ENCODE assay signal across 8 mouse cellular contexts in the genomic region with DNA sequence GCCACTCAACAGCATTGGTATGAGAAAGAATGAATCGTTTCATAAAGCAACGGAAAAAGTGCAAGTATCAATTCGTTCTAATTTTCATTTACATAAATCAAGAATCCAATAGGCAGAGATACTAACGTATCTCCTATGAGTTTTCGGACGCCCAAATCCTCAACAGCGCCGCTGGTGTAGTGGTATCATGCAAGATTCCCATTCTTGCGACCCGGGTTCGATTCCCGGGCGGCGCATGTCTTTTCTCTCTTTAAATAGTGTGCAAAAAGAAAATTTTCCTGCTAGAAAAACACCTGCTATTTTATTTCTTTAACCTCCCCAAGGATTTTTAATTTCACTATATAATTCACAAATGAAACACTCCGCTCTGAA. TPM values are rescaled to one million over a fixed set of nuclear protein-coding genes. Genes with fewer than 3 reads are reported as not detected.
DNase-seq lines count a peak whose midpoint lies in the region; ATAC-seq lines count a peak whose summit lies in the region.

No protein-coding gene starts in this region.

- peak overlapping the region; percentile 83 for H3K4me3 ChIP-seq in intestine, embryonic 15.5 days (replicated peaks)
- peak overlapping the region; percentile 92 for H3K4me3 ChIP-seq in limb, embryonic 10.5 days
- peak overlapping the region; percentile 87 for H3K4me3 ChIP-seq in midbrain, embryonic 11.5 days (ENCODE audit: low read depth, low read length)

- peak overlapping the region; percentile 100 for H3K27ac ChIP-seq in intestine, embryonic 15.5 days
- H3K27ac ChIP-seq in limb, embryonic 10.5 days = peak overlapping the region; percentile 100
- peak overlapping the region; percentile 100 for H3K27ac ChIP-seq in midbrain, embryonic 11.5 days (ENCODE audit: low read depth, low read length)

- H3K4me1 ChIP-seq in intestine, embryonic 15.5 days (replicated peaks) = peaks cover 7% of the 10 kb centered on the region
- peaks cover 11% of the 10 kb centered on the region; the same call in 1 of the 2 replicates for H3K4me1 ChIP-seq in limb, embryonic 10.5 days
- peaks cover 8% of the 10 kb centered on the region for H3K4me1 ChIP-seq in midbrain, embryonic 11.5 days (ENCODE audit: control insufficient read depth, insufficient read depth, low read length)

- peak overlapping the region; percentile 95; the same call in 1 of the 2 replicates for H3K9ac ChIP-seq in intestine, embryonic 15.5 days
- peak overlapping the region; percentile 100 for H3K9ac ChIP-seq in midbrain, embryonic 11.5 days (ENCODE audit: low read length)

- no peaks in the 10 kb centered on the region for H3K36me3 ChIP-seq in intestine, embryonic 15.5 days
- peaks cover 25% of the 10 kb centered on the region for H3K36me3 ChIP-seq in limb, embryonic 10.5 days
- no peaks in the 10 kb centered on the region for H3K36me3 ChIP-seq in midbrain, embryonic 11.5 days (ENCODE audit: control insufficient read depth, insufficient read depth, low read length)

- H3K27me3 ChIP-seq in intestine, embryonic 15.5 days (replicated peaks) = no peaks in the 10 kb centered on the region
- H3K27me3 ChIP-seq in limb, embryonic 10.5 days (ENCODE audit: low read depth, poor library complexity, severe bottlenecking) = no peaks in the 10 kb centered on the region
- H3K27me3 ChIP-seq in midbrain, embryonic 11.5 days (ENCODE audit: control insufficient read depth, insufficient read depth, low read length) = no peaks in the 10 kb centered on the region

- DNase-seq in ovary, postnatal 10 days (ENCODE audit: low spot score) = peak; percentile 91
- DNase-seq in ovary, adult 18-20 months (ENCODE audit: low spot score) = no peak
- DNase-seq in gastrocnemius, postnatal 10 days = peak; percentile 82
- DNase-seq in limb, embryonic 10.5 days (ENCODE audit: low spot score) = peak; percentile 85
- DNase-seq in midbrain, embryonic 11.5 days (ENCODE audit: low spot score, missing footprints) = peak; percentile 99
- DNase-seq in spleen, postnatal 10 days (ENCODE audit: low spot score in 2 of 2) = peak; percentile 87

- ATAC-seq in common myeloid progenitor, adult 5-6 weeks (replicated peaks; ENCODE audit: low read depth, poor library complexity, severe bottlenecking) = peak; percentile 40
- ATAC-seq in intestine, embryonic 15.5 days = peak; percentile 81
- peak; percentile 72 for ATAC-seq in midbrain, embryonic 11.5 days (ENCODE audit: low FRiP score)

- under 1% methylated on average over 15 of the region's 15 CpGs for WGBS in intestine, embryonic 15.5 days
- under 1% methylated on average over 15 of the region's 15 CpGs for WGBS in limb, embryonic 10.5 days
- WGBS in midbrain, embryonic 11.5 days = under 1% methylated on average over 15 of the region's 15 CpGs

- H3K4me2 ChIP-seq in intestine, embryonic 15.5 days (replicated peaks) = peak overlapping the region; percentile 56
- peak overlapping the region; percentile 81 for H3K4me2 ChIP-seq in midbrain, embryonic 11.5 days

- no peaks in the 10 kb centered on the region for H3K9me3 ChIP-seq in intestine, embryonic 15.5 days
- H3K9me3 ChIP-seq in limb, embryonic 10.5 days (replicated peaks) = no peaks in the 10 kb centered on the region
- H3K9me3 ChIP-seq in midbrain, embryonic 11.5 days (ENCODE audit: control insufficient read depth, low read length) = no peaks in the 10 kb centered on the region

RNA-seq across cellular contexts. Expression of gene Tia1, which starts 0.3 kb away (rescaled TPM):
- 110 and 120 TPM in 2 replicates for total RNA-seq in common myeloid progenitor, adult 5-6 weeks (2017)
- total RNA-seq in gastrocnemius, postnatal 10 days (2021) = 10 to 100 TPM; 34.0 to 50.1 TPM
- polyA plus RNA-seq in intestine, embryonic 15.5 days (2015; fragmentation: Nextera tagmentation; extraction: Ambion mirVana) = 121 and 132 TPM in 2 replicates
- polyA plus RNA-seq in limb, embryonic 10.5 days (2016; fragmentation: Nextera tagmentation; extraction: Ambion mirVana) = 174 and 235 TPM in 2 replicates
- polyA plus RNA-seq in midbrain, embryonic 11.5 days (2014; fragmentation: Nextera tagmentation; extraction: Ambion mirVana) = 241 and 255 TPM in 2 replicates

RNA-seq across cellular contexts. Expression of gene Pcyox1, which starts 6.8 kb away (rescaled TPM):
- 32.1 and 42.2 TPM in 2 replicates for total RNA-seq in common myeloid progenitor, adult 5-6 weeks (2017)
- 10 to 100 TPM; 67.0 to 71.2 TPM for total RNA-seq in gastrocnemius, postnatal 10 days (2021)
- 73.9 and 79.8 TPM in 2 replicates for polyA plus RNA-seq in intestine, embryonic 15.5 days (2015; fragmentation: Nextera tagmentation; extraction: Ambion mirVana)
- polyA plus RNA-seq in limb, embryonic 10.5 days (2016; fragmentation: Nextera tagmentation; extraction: Ambion mirVana) = 50.6 and 59.5 TPM in 2 replicates
- polyA plus RNA-seq in midbrain, embryonic 11.5 days (2014; fragmentation: Nextera tagmentation; extraction: Ambion mirVana) = 107 and 119 TPM in 2 replicates

RNA-seq across cellular contexts. Expression of gene Gm44790, which starts 22.7 kb away (rescaled TPM):
- total RNA-seq in common myeloid progenitor, adult 5-6 weeks (2017) = not detected in 2 replicates
- total RNA-seq in gastrocnemius, postnatal 10 days (2021) = not detected
- polyA plus RNA-seq in intestine, embryonic 15.5 days (2015; fragmentation: Nextera tagmentation; extraction: Ambion mirVana) = not detected in 2 replicates
- polyA plus RNA-seq in limb, embryonic 10.5 days (2016; fragmentation: Nextera tagmentation; extraction: Ambion mirVana) = not detected in 2 replicates
- not detected in 2 replicates for polyA plus RNA-seq in midbrain, embryonic 11.5 days (2014; fragmentation: Nextera tagmentation; extraction: Ambion mirVana)

RNA-seq across cellular contexts. Expression of gene Snrpg, which starts 32.6 kb away (rescaled TPM):
- 75.2 and 119 TPM in 2 replicates for total RNA-seq in common myeloid progenitor, adult 5-6 weeks (2017)
- total RNA-seq in gastrocnemius, postnatal 10 days (2021) = 10 to 100 TPM; 60.0 to 71.1 TPM
- polyA plus RNA-seq in intestine, embryonic 15.5 days (2015; fragmentation: Nextera tagmentation; extraction: Ambion mirVana) = 541 and 603 TPM in 2 replicates
- 932 and 987 TPM in 2 replicates for polyA plus RNA-seq in limb, embryonic 10.5 days (2016; fragmentation: Nextera tagmentation; extraction: Ambion mirVana)
- polyA plus RNA-seq in midbrain, embryonic 11.5 days (2014; fragmentation: Nextera tagmentation; extraction: Ambion mirVana) = 658 and 748 TPM in 2 replicates

RNA-seq across cellular contexts. Expression of gene C87436, which starts 34.5 kb away (rescaled TPM):
- total RNA-seq in common myeloid progenitor, adult 5-6 weeks (2017) = 37.6 and 42.6 TPM in 2 replicates
- 1 to 10 TPM; 8.7 to 9.8 TPM for total RNA-seq in gastrocnemius, postnatal 10 days (2021)
- polyA plus RNA-seq in intestine, embryonic 15.5 days (2015; fragmentation: Nextera tagmentation; extraction: Ambion mirVana) = 20.4 and 22.4 TPM in 2 replicates
- polyA plus RNA-seq in limb, embryonic 10.5 days (2016; fragmentation: Nextera tagmentation; extraction: Ambion mirVana) = 23.9 and 25.2 TPM in 2 replicates
- 23.6 and 26.4 TPM in 2 replicates for polyA plus RNA-seq in midbrain, embryonic 11.5 days (2014; fragmentation: Nextera tagmentation; extraction: Ambion mirVana)
